Mouse (Mus musculus) layer of hippocampus, adult 2 months (tissue): Measurements from ENCODE around the gene Gm11060. TPM values are rescaled to one million over a fixed set of nuclear protein-coding genes. Genes with fewer than 3 reads are reported as not detected.

Experiments
- DNase-seq, 2 experiments: peaks; one replicate each; pipeline ENCODE4 v3.0.0; 2022; ENCODE audit warnings: low spot score in 2 of 2
- H3K27ac ChIP-seq: fragments of 200-600 bp; 2 replicates; pipeline ENCODE4 v1.8.1; 2022
- H3K4me3 ChIP-seq: fragments of 200-600 bp; 2 replicates; pipeline ENCODE4 v1.8.1; 2022; ENCODE audit warnings: mild to moderate bottlenecking
- CTCF ChIP-seq: fragments of 200-600 bp; conservative IDR thresholded peaks from 2 replicates; pipeline ENCODE4 v1.8.1; 2022; ENCODE audit warnings: antibody characterized with exemption, mild to moderate bottlenecking, moderate library complexity
- total RNA-seq, 2 experiments: library from RNA; stranded (reverse); gene quantifications; 2 replicates each; pipeline ENCODE4 v1.2.3; 2021

Gene Gm11060
- total RNA-seq, 2 experiments from 2014 or later: not detected

DNA sequence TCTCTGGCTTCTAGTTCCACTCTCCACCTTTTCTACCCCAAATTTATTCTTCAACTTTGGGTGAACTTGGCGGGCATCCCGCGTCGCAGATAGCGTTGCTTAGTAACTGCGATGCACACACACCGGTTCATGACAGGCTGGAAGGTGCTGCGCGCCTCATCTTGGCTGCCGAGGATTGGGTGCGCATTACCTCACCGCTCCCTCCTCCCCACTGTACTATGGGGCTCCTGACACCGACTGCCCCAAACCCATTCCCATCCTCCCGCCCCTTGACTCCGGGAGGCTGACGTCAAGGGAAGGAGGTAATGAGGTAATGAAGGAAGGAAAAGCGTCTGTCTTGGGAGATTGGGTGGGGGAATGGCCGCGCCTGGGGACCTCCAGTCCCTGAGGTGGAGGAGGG lies 42.5 kb downstream of the Gm11060 start:
- TF ChIP-seq CTCF: no peak
- Histone ChIP-seq H3K4me3 (no peak overlapping the region), H3K27ac (no peak overlapping the region)
- DNase-seq: no peak

DNA sequence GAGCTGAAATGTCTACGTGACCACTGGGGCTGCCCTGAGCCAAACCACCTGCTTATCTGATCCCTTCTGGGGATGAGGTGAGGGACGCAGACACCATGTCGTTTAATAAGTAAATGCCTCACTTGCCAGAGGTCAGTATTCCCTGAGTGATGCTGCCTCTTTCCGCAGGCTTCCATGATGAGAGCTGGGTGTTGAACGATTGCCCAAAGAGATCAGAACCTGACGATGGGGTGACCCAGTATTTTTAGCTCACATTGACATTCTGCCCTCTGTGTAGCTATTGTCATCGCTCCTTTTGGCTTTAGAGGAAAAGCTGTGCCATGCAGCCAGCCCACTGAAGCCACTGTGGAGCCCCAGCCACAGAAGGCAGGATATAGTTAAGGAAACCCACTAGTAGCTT lies 47.7 kb downstream of the Gm11060 start:
- TF ChIP-seq CTCF: no peak
- no peak for DNase-seq
- Histone ChIP-seq H3K4me3 (no peak overlapping the region), H3K27ac (no peak overlapping the region)

DNA sequence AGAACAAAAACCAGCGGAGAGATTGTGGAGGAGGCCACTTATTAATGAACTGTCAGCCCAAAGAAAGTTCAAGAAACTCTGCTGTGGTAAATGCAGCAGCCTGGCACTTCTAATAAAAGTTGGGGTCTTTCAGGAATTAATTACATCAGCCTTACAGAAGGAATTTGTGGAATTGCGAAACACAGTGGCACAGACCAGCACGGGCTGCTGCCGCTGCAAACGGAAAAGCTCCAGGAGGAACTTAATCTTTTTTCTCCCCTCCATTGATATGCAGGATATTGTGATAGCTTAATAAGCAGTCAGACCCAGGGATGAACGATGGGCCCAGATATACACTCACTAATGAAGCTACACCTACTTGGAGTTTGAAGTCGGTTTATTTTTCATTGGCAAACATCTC lies 49.6 kb downstream of the Gm11060 start:
- no peak overlapping the region for H3K4me3 ChIP-seq
- TF ChIP-seq CTCF: no peak
- no peak overlapping the region for H3K27ac ChIP-seq
- DNase-seq: no peak

Other genes starting within 250 kb of the Gm11060 start
- under 1 TPM; 0.47 to 0.56 TPM for gene Prrg4, start 242.1 kb upstream of the Gm11060 start, total RNA-seq
- 1 to 10 TPM in 1 of 2 experiments, not detected in 1; 1.2 TPM for gene Ccdc73, start 224.2 kb upstream of the Gm11060 start, total RNA-seq
- gene Eif3m, start 74.9 kb upstream of the Gm11060 start, total RNA-seq: 10 to 100 TPM; 92.7 to 97.6 TPM
- gene Wt1, start 34.5 kb downstream of the Gm11060 start, total RNA-seq: not detected
- gene Them7, start 132.3 kb downstream of the Gm11060 start, total RNA-seq: not detected